Mouse (Mus musculus) MEL (cell line): ENCODE data around the gene Hs3st3b1.

Source experiments
- CHD2 ChIP-seq: IDR thresholded peaks from 2 replicates; pipeline ENCODE4 v1.6.1; 2011; ENCODE audit warnings: low read length, improper control_type of control experiment
- JUND ChIP-seq: IDR thresholded peaks from 2 replicates; pipeline ENCODE4 v1.6.1; 2011; ENCODE audit warnings: low read depth, mild to moderate bottlenecking, improper control_type of control experiment, low read length
- MAFK ChIP-seq: IDR thresholded peaks from 2 replicates; pipeline ENCODE4 v1.6.1; 2011; ENCODE audit warnings: low read depth, mild to moderate bottlenecking, low read length, improper control_type of control experiment, borderline replicate concordance
- MYC ChIP-seq: IDR thresholded peaks from 2 replicates; pipeline ENCODE4 v1.6.1; 2011; ENCODE audit warnings: low read depth, mild to moderate bottlenecking, low read length, improper control_type of control experiment, moderate library complexity
- UBTF ChIP-seq: IDR thresholded peaks from 2 replicates; pipeline ENCODE4 v1.6.1; 2012; ENCODE audit warnings: low read depth, mild to moderate bottlenecking, inconsistent platforms, low read length, improper control_type of control experiment, moderate library complexity, borderline replicate concordance; ENCODE audit not compliant: insufficient read depth

GRCm38 (mm10) chr11:63893557-63893956 is 28.5 kb downstream of the Hs3st3b1 start:
- TF ChIP-seq MYC: no peak
- no peak for TF ChIP-seq CHD2
- TF ChIP-seq UBTF: no peak
- TF ChIP-seq JUND: no peak
- no peak for TF ChIP-seq MAFK
